Mouse (Mus musculus) intestine, postnatal 0 days (tissue): ENCODE results near the gene Olfr860. TPM values are rescaled to one million over a fixed set of nuclear protein-coding genes. Genes with fewer than 3 reads are reported as not detected.
"Not testable (repeated sequence)": the region's sequence is repeated elsewhere in the genome, so short reads cannot be mapped to it uniquely, and the experiment has no call there.

Experiments used
- ATAC-seq: fragments of 200-750 bp; cut with Nextera tagmentation; 2 replicates; pipeline ENCODE4 v1.8.0; 2017; ENCODE audit warnings: mild to moderate bottlenecking, moderate TSS enrichment, moderate library complexity
- H3K27ac ChIP-seq: fragments of 300-500 bp; sonication (generic); 2 replicates; pipeline ENCODE4 v1.5.1; 2014; ENCODE audit warnings: mild to moderate bottlenecking, low read depth, low read length, moderate library complexity
- H3K27me3 ChIP-seq: fragments of 300-500 bp; sonication (generic); replicated peaks from 2 replicates; pipeline ENCODE4 v1.6.1; 2014; ENCODE audit warnings: low read length, mixed read lengths; ENCODE audit not compliant: control insufficient read depth, insufficient read depth
- H3K36me3 ChIP-seq: fragments of 300-500 bp; sonication (generic); 2 replicates; pipeline ENCODE4 v1.6.1; 2014; ENCODE audit warnings: mild to moderate bottlenecking, moderate library complexity; ENCODE audit not compliant: control insufficient read depth, insufficient read depth
- H3K4me1 ChIP-seq: fragments of 300-500 bp; sonication (generic); replicated peaks from 2 replicates; pipeline ENCODE4 v1.6.1; 2014; ENCODE audit warnings: antibody characterized with exemption, low read length, mixed read lengths; ENCODE audit not compliant: control insufficient read depth, insufficient read depth
- H3K4me2 ChIP-seq: fragments of 300-500 bp; sonication (generic); replicated peaks from 2 replicates; pipeline ENCODE4 v1.6.1; 2014; ENCODE audit warnings: low read depth, mild to moderate bottlenecking, moderate library complexity
- H3K4me3 ChIP-seq: fragments of 300-500 bp; sonication (generic); 2 replicates; pipeline ENCODE4 v1.5.1; 2014; ENCODE audit warnings: low read depth, low read length
- H3K9ac ChIP-seq: fragments of 300-500 bp; sonication (generic); 2 replicates; pipeline ENCODE4 v1.6.1; 2014; ENCODE audit warnings: mild to moderate bottlenecking, low read depth, low read length
- H3K9me3 ChIP-seq: fragments of 300-500 bp; sonication (generic); 2 replicates; pipeline ENCODE4 v1.6.1; 2016; ENCODE audit warnings: mixed run types; ENCODE audit not compliant: control insufficient read depth
- CTCF ChIP-seq: sonication (generic); IDR thresholded peaks from 2 replicates; pipeline ENCODE4 v1.5.1; 2016; ENCODE audit warnings: low read depth, mild to moderate bottlenecking, control low read depth, antibody characterized with exemption, moderate library complexity
- WGBS: fragments of 180-500 bp; shearing (Covaris S2); extraction: QIAGEN DNeasy Blood & Tissue Kit; methylation state at CpG from one replicate; pipeline ENCODE4 v1.1.7; 2014; 5-methylcytosine and 5-hydroxymethylcytosine counted together
- polyA plus RNA-seq: library from polyadenylated mRNA; unstranded; fragments of >200 nt; fragmentation: Nextera tagmentation; extraction: Ambion mirVana; gene quantifications from 2 replicates; pipeline ENCODE4 v1.2.1, GENCODE M21; 2015

Olfr860 gene
- polyA plus RNA-seq, result not detected in 2 replicates

GRCm38 (mm10) chr9:19849647-19850046 lies at the start of gene Olfr860:
Olfr860 (minus strand) TSS chr9:19849747.
- WGBS, result 73% methylated on average over 1 of the region's 1 CpGs
- H3K36me3 ChIP-seq, result no peaks in the 10 kb centered on the region
- no peak within 1 kb of the TSS for H3K4me2 ChIP-seq
- no peaks in the 10 kb centered on the region for H3K9me3 ChIP-seq
- no peak within 1 kb of the TSS for H3K9ac ChIP-seq
- no peaks in the 10 kb centered on the region for H3K4me1 ChIP-seq
- no peak within 1 kb of the TSS for H3K4me3 ChIP-seq
- ATAC-seq, result no peak
- H3K27me3 ChIP-seq, result no peaks in the 10 kb centered on the region
- TF ChIP-seq CTCF, result no peak
- H3K27ac ChIP-seq, result no peak within 1 kb of the TSS

GRCm38 (mm10) chr9:19887904-19888303 lies 38.4 kb upstream of the Olfr860 start, which contains the start of gene Olfr862:
Olfr862 (minus strand) TSS chr9:19888004.
- no peak within 1 kb of the TSS for H3K4me2 ChIP-seq
- H3K36me3 ChIP-seq, result no peaks in the 10 kb centered on the region
- TF ChIP-seq CTCF, result no peak
- no peak within 1 kb of the TSS for H3K9ac ChIP-seq
- no peaks in the 10 kb centered on the region for H3K4me1 ChIP-seq
- no peak within 1 kb of the TSS for H3K27ac ChIP-seq
- ATAC-seq, result no peak
- H3K27me3 ChIP-seq, result no peaks in the 10 kb centered on the region
- H3K4me3 ChIP-seq, result no peak within 1 kb of the TSS
- H3K9me3 ChIP-seq, result 0 out of 2 replicates have a peak, but pooled peaks cover 5% of the 10 kb centered on the region

GRCm38 (mm10) chr9:19804606-19805005 lies 44.9 kb downstream of the Olfr860 start, which contains the start of gene Olfr859:
Olfr859 (plus strand) TSS chr9:19804906.
- H3K4me1 ChIP-seq, ATAC-seq, H3K9ac ChIP-seq, H3K27me3 ChIP-seq, H3K27ac ChIP-seq, H3K9me3 ChIP-seq, H3K36me3 ChIP-seq, H3K4me3 ChIP-seq, H3K4me2 ChIP-seq: not testable (repeated sequence)
- 67% methylated on average over 1 of the region's 1 CpGs for WGBS

GRCm38 (mm10) chr9:19803000-19803399 lies 46.5 kb downstream of the Olfr860 start:
- TF ChIP-seq CTCF, result no peak
- no peak overlapping the region for H3K9ac ChIP-seq
- H3K27ac ChIP-seq, result no peak overlapping the region
- no peaks in the 10 kb centered on the region for H3K36me3 ChIP-seq
- no peaks in the 10 kb centered on the region for H3K27me3 ChIP-seq
- H3K4me3 ChIP-seq, result no peak overlapping the region
- no peaks in the 10 kb centered on the region for H3K9me3 ChIP-seq
- H3K4me1 ChIP-seq, result no peaks in the 10 kb centered on the region
- H3K4me2 ChIP-seq, result no peak overlapping the region
- no peak for ATAC-seq
- 77% methylated on average over 1 of the region's 1 CpGs for WGBS

Other genes starting within 250 kb of the Olfr860 start
- 8.2 and 9.1 TPM in 2 replicates for gene Zfp317, start 227.6 kb downstream of the Olfr860 start, polyA plus RNA-seq
- gene Olfr857, start 140.3 kb downstream of the Olfr860 start, polyA plus RNA-seq, result not detected in 2 replicates
- not detected in 2 replicates for gene Olfr58, start 69.5 kb downstream of the Olfr860 start, polyA plus RNA-seq
- not detected in 2 replicates for gene Olfr859, start 44.8 kb downstream of the Olfr860 start, polyA plus RNA-seq
- not detected in 2 replicates for gene Olfr862, start 38.3 kb upstream of the Olfr860 start, polyA plus RNA-seq
- 0.26 and 0.38 TPM in 2 replicates for gene Olfr77, start 67.1 kb upstream of the Olfr860 start, polyA plus RNA-seq
- gene Olfr866, start 178.3 kb upstream of the Olfr860 start, polyA plus RNA-seq, result not detected in 2 replicates
- not detected in 2 replicates for gene Olfr867, start 207.8 kb upstream of the Olfr860 start, polyA plus RNA-seq
- not detected in 2 replicates for gene Olfr868, start 248.9 kb upstream of the Olfr860 start, polyA plus RNA-seq